Mouse (Mus musculus) stomach, embryonic 14.5 days (tissue): ENCODE results near the gene Gpr173. TPM values are rescaled to one million over a fixed set of nuclear protein-coding genes. Genes with fewer than 3 reads are reported as not detected.
A peak's percentile ranks its signal among the peaks of the same experiment; 100 is the strongest.
"Not testable (repeated sequence)": the region's sequence is repeated elsewhere in the genome, so short reads cannot be mapped to it uniquely, and the experiment has no call there.

Source experiments
- ATAC-seq: fragments of 200-750 bp; cut with Nextera tagmentation; 2 replicates; pipeline ENCODE4 v1.8.0; 2017; ENCODE audit warnings: low read depth, moderate TSS enrichment; ENCODE audit not compliant: insufficient number of reproducible peaks, insufficient read depth, low FRiP score
- H3K27ac ChIP-seq: fragments of 300-500 bp; sonication (generic); 2 replicates; pipeline ENCODE4 v1.5.1; 2014; ENCODE audit warnings: mild to moderate bottlenecking, low read length, moderate library complexity, mixed read lengths
- H3K27me3 ChIP-seq: fragments of 300-500 bp; sonication (generic); 2 replicates; pipeline ENCODE4 v1.6.1; 2014; ENCODE audit warnings: low read length, control low read depth, mixed read lengths; ENCODE audit not compliant: control insufficient read depth, insufficient read depth
- H3K36me3 ChIP-seq: fragments of 300-500 bp; sonication (generic); 2 replicates; pipeline ENCODE4 v1.6.1; 2014; ENCODE audit warnings: mild to moderate bottlenecking, control low read depth, low read length, moderate library complexity, mixed read lengths; ENCODE audit not compliant: control insufficient read depth, insufficient read depth
- H3K4me1 ChIP-seq: fragments of 300-500 bp; sonication (generic); 2 replicates; pipeline ENCODE4 v1.6.1; 2014; ENCODE audit warnings: low read length, control low read depth, mixed read lengths; ENCODE audit not compliant: control insufficient read depth, insufficient read depth
- H3K4me2 ChIP-seq: fragments of 300-500 bp; sonication (generic); replicated peaks from 2 replicates; pipeline ENCODE4 v1.6.1; 2014; ENCODE audit warnings: low read depth, low read length, control low read depth
- H3K4me3 ChIP-seq: fragments of 300-500 bp; sonication (generic); 2 replicates; pipeline ENCODE4 v1.5.1; 2014; ENCODE audit warnings: low read depth, low read length, control low read depth
- H3K9ac ChIP-seq: fragments of 300-500 bp; sonication (generic); replicated peaks from 2 replicates; pipeline ENCODE4 v1.6.1; 2014; ENCODE audit warnings: low read depth, mild to moderate bottlenecking, control low read depth, low read length, moderate library complexity, mixed read lengths
- H3K9me3 ChIP-seq: fragments of 300-500 bp; sonication (generic); 2 replicates; pipeline ENCODE4 v1.6.1; 2016; ENCODE audit warnings: low read depth, low read length, control low read depth; ENCODE audit not compliant: control insufficient read depth
- WGBS: fragments of 180-500 bp; shearing (Covaris S2); extraction: QIAGEN DNeasy Blood & Tissue Kit; methylation state at CpG from one replicate; pipeline ENCODE4 v1.1.7; 2014; 5-methylcytosine and 5-hydroxymethylcytosine counted together
- polyA plus RNA-seq: library from polyadenylated mRNA; unstranded; fragments of >200 nt; fragmentation: Nextera tagmentation; extraction: Ambion mirVana; gene quantifications from 2 replicates; pipeline ENCODE4 v1.2.1, GENCODE M21; 2014

Gene Gpr173
- polyA plus RNA-seq, 1 experiment from 2014 or later = 4.4 TPM

DNA sequence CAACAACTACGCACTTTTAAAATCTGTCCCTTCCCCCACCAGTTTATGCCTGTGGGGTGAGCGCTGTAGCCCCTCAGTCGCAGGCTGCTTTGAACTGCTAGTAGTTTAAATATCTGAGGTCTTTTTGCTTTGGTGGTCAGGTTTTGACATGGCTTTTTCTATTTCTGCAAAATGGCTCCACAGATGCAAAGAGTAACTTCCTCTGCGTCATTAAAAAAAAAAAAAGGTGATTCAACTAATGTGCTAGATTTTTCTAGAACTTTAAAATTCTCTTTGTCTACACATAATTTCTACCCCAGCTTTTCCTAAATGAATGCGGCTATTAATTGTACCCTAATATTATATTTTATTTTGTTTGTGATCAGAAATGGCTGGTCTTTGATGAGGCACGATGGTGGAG is 25.6 kb downstream of the Gpr173 start:
- Histone ChIP-seq H3K4me3 (peak overlapping the region; percentile 17; the same call in 1 of the 2 replicates), H3K4me2 (peak overlapping the region; percentile 29), H3K27ac (peak overlapping the region; percentile 82), H3K27me3 (no peaks in the 10 kb centered on the region), H3K9ac (no peak overlapping the region), H3K36me3 (no peaks in the 10 kb centered on the region; the same call in 1 of the 2 replicates), H3K4me1 (no peaks in the 10 kb centered on the region), H3K9me3 (no peaks in the 10 kb centered on the region)
- no peak for ATAC-seq
- 35% methylated on average over 6 of the region's 6 CpGs for WGBS

DNA sequence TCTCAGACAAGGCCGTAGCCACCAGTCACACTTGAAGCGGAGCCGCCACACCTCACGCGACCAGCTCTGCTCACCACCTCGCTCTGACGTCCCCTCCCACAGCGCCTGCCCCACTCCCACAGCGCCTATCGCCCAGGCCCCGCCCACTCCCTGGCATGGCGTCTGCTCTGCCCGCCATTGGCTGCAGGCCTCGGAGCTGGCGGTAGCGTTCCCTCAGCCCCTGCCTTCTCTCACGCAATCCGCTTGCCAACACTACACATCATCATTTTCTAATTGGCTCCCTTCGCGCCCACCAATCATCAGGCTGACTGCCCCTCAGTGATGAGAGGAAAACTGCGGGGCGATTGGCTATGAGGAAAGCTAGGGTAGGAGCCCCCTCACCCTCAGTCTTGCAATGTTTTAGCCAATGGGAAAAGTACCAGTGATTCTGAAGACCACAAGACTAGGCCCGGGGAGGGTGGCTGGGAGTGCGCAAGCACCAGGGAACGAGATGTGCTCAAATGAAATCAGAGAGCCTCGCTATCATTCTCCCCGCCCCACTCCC is 26.1 kb downstream of the Gpr173 start, which contains the start of gene Tspyl2:
Gene Tspyl2 (minus strand): TSS at position 68 of the 544 bp plus-strand sequence.
- Histone ChIP-seq H3K36me3 (no peaks in the 10 kb centered on the region; the same call in 1 of the 2 replicates), H3K9ac (peak within 1 kb of the TSS; percentile 72), H3K4me1 (no peaks in the 10 kb centered on the region), H3K9me3 (no peaks in the 10 kb centered on the region), H3K27ac (peak within 1 kb of the TSS; percentile 82), H3K4me2 (peak within 1 kb of the TSS; percentile 45), H3K27me3 (no peaks in the 10 kb centered on the region), H3K4me3 (peak within 1 kb of the TSS; percentile 51)
- WGBS = 10% methylated on average over 25 of the region's 27 CpGs
- peak; percentile 97 for ATAC-seq

- Histone ChIP-seq H3K9ac (peak overlapping the region; percentile 72), H3K4me1 (no peaks in the 10 kb centered on the region), H3K4me2 (peak overlapping the region; percentile 45), H3K27ac (0 out of 2 replicates have a peak overlapping the region, but pooled peaks have one; percentile 44), H3K36me3 (no peaks in the 10 kb centered on the region), H3K27me3 (no peaks in the 10 kb centered on the region), H3K9me3 (no peaks in the 10 kb centered on the region), H3K4me3 (peak overlapping the region; percentile 51)
- ATAC-seq = no peak
- WGBS = 35% methylated on average over 11 of the region's 11 CpGs
Observed at GRCm38 (mm10) chrX:152341496-152341895, 27.0 kb downstream of the Gpr173 start.

DNA sequence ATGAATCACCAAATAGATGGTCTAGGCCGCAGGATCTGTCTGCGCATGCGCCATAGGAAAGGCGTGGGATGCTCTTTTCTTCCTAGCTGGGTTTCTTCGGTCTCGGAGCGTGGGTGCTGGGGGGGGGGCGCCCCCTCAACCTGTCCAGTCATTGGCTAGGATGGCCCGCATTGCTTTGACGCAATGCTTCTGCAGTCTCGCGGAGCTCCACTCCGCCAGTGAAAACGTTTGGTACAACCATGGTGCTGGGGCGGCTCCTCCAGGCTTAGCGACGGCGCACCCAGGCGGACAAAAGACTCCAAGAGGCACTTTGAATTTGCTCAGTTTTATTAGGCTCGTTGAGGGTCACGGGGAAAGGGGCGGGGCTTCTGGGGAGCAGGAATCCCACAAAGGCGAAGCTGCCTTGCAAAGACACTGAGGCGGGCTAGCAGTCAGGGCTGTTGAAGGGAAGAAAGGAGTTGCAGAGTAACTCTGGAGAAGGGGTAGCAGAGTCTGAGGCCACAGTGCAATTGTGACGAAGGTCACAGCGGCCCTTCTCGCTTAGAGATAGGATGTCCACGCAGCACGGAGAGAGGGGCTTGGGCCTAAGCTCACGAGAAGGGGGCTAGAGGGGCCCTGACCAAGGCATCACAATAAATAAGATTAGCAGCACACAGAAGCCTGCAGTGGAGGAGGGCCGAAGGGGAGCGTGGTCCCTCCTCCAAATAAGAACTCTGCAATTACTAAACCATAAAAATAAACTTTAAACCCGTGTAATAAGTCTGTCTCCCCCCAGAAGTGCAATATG is 31.8 kb downstream of the Gpr173 start:
- no peaks in the 10 kb centered on the region for H3K27me3 ChIP-seq
- no peaks in the 10 kb centered on the region for H3K36me3 ChIP-seq

DNA sequence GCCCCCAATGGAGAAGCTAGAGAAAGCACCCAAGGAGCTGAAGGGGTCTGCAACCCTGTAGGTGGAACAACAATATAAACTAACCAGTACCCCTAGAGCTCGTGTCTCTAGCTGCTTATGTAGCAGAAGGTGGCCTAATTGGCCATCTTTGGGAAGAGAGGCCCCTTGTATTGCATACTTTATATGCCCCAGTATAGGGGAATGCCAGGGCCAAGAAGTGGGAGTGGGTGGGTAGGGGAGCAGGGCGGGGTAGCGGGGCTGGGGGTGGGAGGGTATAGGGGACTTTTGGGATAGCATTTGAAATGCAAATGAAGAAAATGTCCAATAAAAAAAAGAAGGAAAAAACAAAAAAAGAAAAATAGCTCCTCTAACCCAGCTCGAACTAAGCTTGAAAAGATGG is 32.4 kb downstream of the Gpr173 start:
- H3K9me3 ChIP-seq, H3K4me1 ChIP-seq, H3K9ac ChIP-seq, ATAC-seq, H3K36me3 ChIP-seq, H3K27ac ChIP-seq, H3K27me3 ChIP-seq, H3K4me3 ChIP-seq: not testable (repeated sequence)
- WGBS = 62% methylated on average over 4 of the region's 4 CpGs
- H3K4me2 ChIP-seq = 0 out of 2 replicates have a peak overlapping the region, but pooled peaks have one; percentile 5

More for the DNA sequence above, 31.8 kb downstream of the Gpr173 start:
- Histone ChIP-seq H3K4me3 (peak overlapping the region; percentile 21), H3K27ac (peak overlapping the region; percentile 94), H3K9ac (peak overlapping the region; percentile 38; the same call in 1 of the 2 replicates), H3K9me3 (no peaks in the 10 kb centered on the region), H3K4me1 (no peaks in the 10 kb centered on the region), H3K4me2 (peak overlapping the region; percentile 43)
- WGBS = 11% methylated on average over 33 of the region's 33 CpGs
- ATAC-seq = peak; percentile 98

- H3K36me3 ChIP-seq, H3K27me3 ChIP-seq, H3K4me3 ChIP-seq, ATAC-seq, H3K4me2 ChIP-seq, H3K9ac ChIP-seq, H3K9me3 ChIP-seq, H3K4me1 ChIP-seq, H3K27ac ChIP-seq: not testable (repeated sequence)
Observed at GRCm38 (mm10) chrX:152329400-152329799, 39.1 kb downstream of the Gpr173 start.

DNA sequence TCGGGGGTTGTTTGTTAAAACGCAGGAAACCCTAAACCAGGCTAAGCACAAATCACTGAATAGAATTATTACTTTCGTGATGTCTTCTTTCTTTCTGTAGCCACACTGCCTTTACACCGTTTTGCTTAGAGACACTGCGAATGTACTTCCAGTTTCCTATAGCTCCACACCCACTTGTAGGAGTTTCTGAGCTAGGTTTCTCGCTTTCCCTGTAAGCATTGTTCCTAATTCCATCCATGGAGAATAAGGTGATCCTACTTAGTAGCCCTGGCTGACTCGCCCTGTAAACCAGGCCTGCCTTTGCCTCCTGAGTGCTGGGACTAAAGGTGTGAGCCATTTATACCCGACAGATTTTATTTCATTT is 40.8 kb downstream of the Gpr173 start:
- 0 out of 2 replicates have a peak overlapping the region, but pooled peaks have one; percentile 6 for H3K27ac ChIP-seq
- H3K9ac ChIP-seq = no peak overlapping the region
- H3K27me3 ChIP-seq = no peaks in the 10 kb centered on the region
- peak overlapping the region; percentile 44 for H3K4me3 ChIP-seq
- no peaks in the 10 kb centered on the region for H3K4me1 ChIP-seq
- H3K9me3 ChIP-seq = no peaks in the 10 kb centered on the region
- WGBS = 26% methylated on average over 8 of the region's 8 CpGs
- no peaks in the 10 kb centered on the region for H3K36me3 ChIP-seq
- H3K4me2 ChIP-seq = peak overlapping the region; percentile 35
- ATAC-seq = no peak; the same call in 1 of the 2 replicates

DNA sequence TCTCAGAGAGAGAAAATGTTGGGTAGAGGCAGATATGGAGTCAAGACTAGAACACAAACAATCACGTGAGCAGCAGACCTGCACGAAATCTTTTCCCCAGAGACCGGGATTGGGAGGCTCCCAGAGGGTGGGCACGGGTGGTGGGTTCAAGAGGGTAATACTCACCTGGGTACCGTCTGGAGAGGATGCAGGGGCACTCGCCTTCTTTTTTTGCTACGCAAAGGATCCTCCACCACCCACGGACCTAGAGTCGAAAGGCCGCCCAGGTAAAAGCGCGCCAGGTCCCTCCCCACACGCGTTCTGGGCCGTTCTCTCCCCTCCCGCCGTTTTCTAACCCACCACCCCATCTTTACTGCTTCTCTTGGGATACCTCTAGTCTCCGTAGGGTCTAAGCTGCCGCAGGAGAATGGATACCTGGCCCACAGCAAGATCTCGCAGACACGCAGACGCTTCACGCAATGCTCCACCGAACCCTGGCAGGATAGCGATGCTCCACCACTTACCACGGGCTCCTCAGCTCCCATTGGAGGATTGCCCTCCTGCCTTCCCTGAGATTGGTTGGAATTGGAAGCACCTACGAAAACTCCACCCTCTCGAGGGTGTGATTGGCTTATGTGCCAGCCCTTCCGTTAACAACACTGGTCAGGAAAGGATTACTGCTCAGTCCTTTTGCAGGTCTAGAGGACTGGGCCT is 41.4 kb downstream of the Gpr173 start, which contains the start of gene Kantr:
Gene Kantr (minus strand): TSS at position 500 of the 693 bp plus-strand sequence.
- Histone ChIP-seq H3K36me3 (no peaks in the 10 kb centered on the region), H3K4me2 (peak within 1 kb of the TSS; percentile 45), H3K4me1 (no peaks in the 10 kb centered on the region), H3K27ac (0 out of 2 replicates have a peak within 1 kb of the TSS, but pooled peaks have one; percentile 6), H3K9me3 (no peaks in the 10 kb centered on the region), H3K27me3 (no peaks in the 10 kb centered on the region), H3K9ac (peak within 1 kb of the TSS; percentile 31; the same call in 1 of the 2 replicates), H3K4me3 (peak within 1 kb of the TSS; percentile 44)
- 16% methylated on average over 29 of the region's 29 CpGs for WGBS
- peak; percentile 99 for ATAC-seq
